Mouse (Mus musculus): ENCODE results near the gene Phldb1. TPM values are rescaled to one million over a fixed set of nuclear protein-coding genes. Genes with fewer than 3 reads are reported as not detected.

Gene Phldb1
- total RNA-seq, 4 experiments from 2014 or later: 20.0 to 33.0 (median 32.5) TPM

DNA sequence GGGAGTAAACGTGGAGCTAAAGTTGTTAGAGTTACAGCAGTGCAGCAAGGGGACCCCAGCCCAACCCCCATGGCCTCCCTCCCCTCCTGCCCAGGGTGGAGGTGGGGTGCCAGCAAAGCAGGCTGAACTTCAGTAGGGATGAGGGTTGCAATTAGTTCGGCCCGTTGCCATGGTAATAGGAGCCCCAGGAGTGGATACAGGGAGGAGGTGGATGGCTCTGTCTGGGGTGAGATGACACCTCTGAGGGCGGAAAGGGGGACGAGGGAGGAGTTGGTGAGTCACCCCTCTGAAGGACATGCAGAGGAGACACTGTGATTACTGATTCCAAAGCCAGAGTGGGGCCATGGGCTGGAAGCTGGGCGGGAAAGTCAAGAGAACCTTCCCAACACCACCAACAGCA is 26.1 kb downstream of the Phldb1 start:
- DNase-seq (ENCODE audit: low spot score in 2 of 2): no peak

DNA sequence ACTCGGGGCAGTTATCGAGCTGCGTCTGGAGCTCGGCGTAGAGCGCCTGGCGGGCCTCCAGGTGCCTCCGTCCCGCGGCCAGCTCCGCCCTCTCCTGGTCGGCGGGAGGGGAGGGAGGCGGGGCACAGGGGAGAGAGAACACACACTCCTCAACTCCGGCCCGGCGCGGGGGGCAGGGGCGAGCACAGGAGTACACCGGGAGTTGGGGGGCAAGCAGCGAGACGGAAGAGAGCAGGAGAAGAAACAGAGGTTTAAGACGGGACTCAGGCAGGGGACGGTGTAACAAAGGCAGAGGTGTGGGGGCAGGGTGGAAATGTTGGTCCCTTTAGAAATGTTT is 26.6 kb downstream of the Phldb1 start:
- peak; percentile 79 to 84 for DNase-seq (ENCODE audit: low spot score in 2 of 2)

DNA sequence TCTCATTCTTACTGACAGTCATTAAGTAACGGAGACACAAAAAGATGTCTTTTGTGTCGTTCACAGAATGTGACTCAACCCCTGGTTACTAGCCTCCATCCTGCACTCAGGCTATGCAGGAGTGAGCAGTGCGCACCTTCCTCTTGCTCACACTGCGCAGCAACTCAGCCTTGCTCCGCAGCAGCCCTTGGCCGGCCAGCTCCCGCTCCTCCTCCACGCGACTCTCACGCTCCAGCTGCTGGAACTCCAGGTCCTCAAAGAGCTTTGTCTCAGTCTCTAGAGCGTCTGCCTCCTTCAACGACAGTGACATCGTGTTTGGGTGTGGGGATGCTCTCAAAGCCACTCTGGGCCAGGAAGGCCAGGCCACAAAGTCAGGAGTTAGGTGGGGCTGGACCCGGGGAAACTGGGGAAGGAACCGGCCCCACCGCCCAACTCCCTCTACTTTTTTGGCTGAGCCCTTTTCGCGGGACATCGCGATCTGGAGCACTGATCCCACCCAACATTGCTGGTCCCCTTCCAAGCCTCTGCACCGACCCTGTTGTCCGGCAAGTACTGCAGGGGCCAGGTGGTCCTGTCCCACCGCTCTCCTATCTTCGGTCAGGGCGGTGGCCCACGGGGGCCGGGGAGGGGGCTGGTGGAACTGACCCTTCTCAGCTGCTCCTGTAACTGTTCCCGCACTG is 27.1 kb downstream of the Phldb1 start:
- DNase-seq (ENCODE audit: low spot score in 2 of 2): no peak

DNA sequence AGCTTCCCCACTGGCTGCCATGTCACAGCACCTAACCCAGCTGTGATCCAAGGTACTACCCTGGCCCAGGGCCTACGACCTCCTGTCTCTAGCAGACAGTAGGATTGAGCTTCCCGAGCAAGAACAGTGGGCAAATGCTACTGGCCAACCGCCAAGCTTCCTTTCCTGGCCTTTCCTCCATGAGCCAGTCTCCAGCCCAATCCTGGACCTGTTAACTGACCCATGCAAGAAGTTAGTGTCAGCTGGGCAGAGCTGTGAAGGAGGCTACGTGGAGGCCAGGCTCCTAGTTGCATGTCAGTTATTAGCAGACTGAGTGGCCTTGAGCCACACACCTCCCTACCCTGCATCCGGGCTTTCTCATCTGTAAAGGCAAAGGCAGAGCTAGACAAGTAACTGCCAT is 35.3 kb downstream of the Phldb1 start:
- no peak for DNase-seq (ENCODE audit: low spot score in 2 of 2)

DNA sequence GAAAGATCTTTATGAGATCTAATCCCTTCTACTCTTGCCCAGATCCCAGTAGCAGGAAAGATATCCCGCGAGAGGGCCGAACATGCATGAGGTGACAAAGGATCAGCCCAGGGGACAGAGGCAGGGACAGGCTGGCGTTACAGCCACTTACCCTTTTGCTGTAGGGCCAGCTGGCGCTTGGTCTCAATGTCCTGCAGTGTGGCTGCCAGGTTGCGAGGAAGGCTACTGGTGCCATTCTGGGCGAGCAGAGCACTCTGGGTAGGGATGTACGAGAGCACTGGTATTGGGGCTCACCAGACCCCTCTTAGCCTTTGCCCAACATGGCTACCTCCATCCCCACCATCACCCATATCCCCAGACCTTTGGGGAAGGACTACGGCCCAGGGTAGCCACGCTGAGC is 35.8 kb downstream of the Phldb1 start:
- DNase-seq (ENCODE audit: low spot score in 2 of 2): no peak

DNA sequence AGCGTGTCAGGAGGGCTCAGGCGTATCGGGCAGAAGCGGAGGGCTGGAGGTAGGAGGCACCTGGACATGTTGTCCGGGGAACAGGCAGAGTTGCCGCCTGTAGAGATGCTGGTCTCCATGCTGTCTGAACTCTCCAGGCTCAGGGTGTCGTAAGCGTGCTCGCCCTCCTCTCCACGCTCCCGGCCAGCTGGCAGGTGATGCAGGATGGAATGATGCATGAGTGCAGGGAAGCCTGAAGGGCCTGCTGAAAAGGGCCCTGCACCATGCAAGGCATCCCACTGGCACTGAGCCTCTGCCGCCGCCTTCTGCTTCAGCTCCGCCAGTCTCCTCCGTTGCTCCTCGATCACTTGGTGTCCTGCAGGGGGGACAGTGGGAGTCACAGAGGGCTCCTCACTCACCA is 37.1 kb downstream of the Phldb1 start:
- DNase-seq (ENCODE audit: low spot score in 2 of 2): no peak

DNA sequence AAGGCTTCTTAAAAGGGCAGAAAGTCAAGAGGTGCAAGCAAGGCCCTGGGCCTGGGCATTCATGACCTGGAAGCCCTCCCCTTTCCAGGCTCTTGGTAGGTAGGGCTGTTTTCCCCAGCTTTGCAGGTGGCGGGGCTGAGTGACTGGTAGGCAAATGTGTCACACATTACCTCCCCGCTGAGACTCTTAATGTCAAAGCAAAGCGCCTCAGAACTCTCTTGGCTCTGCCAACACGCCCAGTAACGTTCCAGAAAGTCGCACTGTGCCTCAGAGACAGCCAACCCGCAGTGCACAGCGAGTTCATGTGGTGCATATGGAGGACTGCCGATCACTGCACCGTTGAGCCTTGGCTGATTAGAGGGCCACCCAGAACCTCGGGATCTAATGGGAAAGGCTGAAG is 41.9 kb downstream of the Phldb1 start:
- no peak for DNase-seq (ENCODE audit: low spot score in 2 of 2)

DNA sequence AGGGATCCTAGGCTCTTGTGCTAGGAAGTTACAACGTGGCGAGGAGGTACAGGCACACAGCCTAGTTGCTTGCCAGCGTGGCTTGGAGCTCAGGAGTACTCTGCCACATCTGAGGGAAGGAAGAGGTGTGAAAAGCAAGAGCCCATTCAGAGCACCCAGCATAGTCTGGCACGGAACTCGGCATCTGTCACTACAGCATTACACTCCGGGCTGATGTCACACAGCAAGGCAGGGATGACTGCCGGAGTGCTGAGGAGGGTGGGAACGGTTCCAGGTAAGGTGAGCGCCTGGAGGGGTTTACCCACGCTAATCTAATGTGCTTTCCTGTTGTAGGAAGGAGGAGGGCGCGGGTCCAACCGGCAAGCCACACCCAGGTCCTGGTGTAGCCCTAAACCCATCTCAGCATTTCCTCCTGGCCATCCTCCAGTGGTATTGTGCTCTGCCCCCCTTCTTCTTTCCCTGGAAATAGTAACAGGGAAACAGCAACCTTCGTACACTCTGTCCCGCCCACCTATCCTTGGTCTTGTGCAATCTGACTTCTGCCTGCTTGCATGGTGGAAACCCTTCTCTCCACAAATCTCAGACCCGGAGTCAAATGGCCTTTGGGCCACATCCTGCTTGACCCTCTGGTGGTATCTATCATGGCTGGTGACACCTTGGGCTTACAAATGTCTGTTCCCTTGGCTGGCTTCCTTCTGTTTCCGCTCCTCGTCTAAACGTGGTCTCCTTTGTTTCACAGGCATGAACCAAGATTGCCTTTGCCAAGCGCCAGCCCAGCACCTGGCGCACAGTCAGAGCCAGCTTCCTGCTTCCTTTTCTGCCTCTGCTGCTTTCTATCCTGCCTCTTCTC is 43.1 kb downstream of the Phldb1 start:
- DNase-seq (ENCODE audit: low spot score in 2 of 2): peak; percentile 52 to 59

DNA sequence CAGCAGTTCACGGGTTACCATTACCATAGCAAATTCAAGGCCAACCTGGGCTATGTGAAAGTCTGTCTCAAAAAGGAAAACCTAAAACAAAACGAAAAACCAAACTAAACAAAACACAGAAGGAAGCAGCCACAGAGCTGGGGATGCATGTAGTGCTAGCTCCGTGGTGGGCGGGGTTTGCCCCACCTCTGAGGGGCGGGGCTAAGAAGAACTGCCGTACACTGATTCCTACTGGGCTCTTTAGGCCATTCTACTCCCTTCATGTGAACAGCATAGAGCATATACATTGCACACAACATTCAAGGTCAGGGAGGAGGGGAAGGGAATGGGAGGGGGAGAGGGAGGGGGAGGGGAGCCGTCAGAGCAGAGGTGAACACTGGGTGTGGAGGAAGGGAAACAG is 44.4 kb downstream of the Phldb1 start:
- DNase-seq (ENCODE audit: low spot score in 2 of 2): no peak

DNA sequence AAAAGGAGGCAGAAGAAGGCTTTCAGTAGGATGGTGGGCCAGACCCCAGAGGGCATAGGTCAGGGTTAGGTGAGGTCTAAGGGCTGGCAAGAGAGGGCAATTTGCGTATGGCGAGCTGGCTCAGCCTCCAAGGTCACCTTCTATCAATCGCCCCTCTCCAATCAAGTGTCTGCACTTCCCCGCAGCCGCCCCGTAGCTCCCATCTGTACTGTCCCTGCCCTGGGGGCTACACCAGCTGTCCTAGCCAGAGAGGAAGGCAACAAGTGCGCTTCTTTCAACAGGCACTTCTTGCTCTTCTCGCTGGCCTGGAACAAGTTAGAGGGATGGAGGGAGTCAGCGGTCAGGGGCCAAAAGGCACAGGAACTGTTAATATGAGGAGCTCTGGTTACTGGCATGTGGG is 47.0 kb downstream of the Phldb1 start:
- no peak for DNase-seq (ENCODE audit: low spot score in 2 of 2)

DNA sequence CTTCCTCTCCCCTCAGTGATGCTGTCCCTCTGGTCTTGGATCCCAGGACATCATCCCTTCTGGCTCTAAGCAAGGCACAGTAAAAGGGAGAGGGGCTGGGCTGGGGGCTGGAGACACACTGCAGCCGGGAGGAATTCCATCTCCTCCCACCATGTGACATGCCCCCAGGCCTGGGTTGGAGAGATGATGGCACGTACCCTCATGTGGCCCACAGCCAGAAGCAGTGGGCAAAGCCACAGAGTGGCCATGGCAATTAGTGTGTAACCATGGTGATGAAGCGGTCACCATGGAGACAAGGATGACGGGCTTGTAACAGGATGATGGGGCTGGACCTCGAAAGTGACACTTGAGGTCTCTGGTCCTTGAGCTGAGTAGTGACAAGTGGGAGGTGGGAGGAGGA is 48.4 kb downstream of the Phldb1 start:
- no peak for DNase-seq (ENCODE audit: low spot score in 2 of 2)

DNA sequence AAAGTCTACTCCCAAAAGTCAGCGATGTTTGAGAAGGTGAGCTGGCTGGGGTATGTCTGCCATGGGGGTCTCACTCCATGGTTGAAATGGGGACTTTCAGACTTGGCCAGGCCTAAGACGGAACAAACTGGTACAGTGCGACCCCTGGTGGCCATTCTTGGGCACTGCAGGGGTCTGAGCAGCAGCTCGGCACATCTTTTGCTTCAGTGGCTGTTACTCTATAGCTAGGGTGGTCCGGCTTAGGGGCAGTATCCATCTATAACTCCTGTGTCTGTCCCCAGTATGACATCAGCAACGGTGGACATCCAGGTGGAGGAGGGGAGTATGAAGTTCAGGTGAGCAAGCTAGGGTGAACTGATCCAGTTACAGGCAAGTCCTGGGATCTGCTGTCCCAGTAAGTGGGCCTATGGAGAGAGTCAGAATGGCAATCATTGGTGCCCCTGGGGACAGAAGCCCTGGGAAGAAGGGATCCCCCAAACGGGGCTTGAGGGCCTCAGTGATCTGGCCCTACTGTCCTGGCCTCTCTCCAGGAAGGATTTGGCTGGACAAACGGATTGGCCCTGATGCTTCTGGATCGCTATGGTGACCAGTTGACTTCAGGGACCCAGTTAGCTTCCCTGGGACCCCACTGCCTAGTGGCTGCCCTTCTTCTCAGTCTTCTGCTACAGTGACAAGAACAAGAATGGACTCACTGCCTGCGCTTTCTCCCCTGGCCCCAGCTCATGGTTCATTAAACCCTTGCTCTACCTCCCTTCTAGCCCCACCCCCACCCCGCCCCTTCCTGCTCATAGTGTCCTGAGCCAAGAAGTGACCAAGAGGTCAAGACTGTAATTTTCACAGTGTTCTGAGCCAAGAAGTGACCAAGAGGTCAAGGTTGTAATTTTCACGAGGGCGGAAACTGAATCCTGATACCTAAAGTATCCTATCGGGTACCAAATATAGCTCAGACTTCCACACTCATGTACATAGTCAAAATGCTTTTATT is 49.4 kb downstream of the Phldb1 start:
- peak; percentile 44 to 56 for DNase-seq (ENCODE audit: low spot score in 2 of 2)

DNA sequence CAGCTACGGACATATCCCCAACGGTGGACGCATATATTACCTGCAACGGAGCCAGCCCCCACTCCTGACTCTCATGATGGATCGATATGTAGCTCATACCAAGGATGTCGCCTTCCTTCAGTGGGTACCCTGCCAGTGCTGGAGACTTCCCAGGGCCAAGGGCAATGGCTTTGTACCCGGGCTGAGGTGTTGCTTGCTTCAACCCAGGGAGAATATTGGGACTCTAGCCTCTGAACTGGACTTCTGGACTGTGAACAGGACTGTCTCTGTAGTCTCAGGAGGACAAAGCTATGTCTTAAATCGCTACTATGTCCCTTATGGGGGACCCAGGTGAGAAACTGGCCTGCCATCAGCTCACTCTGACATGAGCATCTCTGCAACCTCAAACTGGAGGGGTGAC is 52.0 kb downstream of the Phldb1 start:
- no peak for DNase-seq (ENCODE audit: low spot score in 2 of 2)

DNA sequence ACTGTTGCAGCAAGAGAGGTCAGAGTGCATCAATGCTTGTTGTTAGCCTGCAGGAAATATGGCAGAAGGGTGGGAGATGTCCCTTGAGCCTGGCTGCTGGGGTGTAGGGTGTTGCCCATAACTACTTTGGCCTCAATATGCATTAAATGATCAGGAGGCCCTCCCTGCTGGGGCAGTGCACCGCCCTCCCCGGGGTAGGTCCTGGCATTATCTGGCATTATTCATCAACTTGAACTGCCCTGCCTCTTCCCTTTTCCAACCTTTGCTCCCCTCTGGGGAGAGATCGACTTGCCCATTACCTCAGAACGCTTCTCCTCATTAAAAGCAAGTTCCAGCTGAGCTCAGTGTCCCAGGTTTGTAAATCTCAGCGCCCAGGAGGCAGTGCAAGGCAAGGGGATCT is 55.4 kb downstream of the Phldb1 start:
- DNase-seq (ENCODE audit: low spot score in 2 of 2): no peak

DNA sequence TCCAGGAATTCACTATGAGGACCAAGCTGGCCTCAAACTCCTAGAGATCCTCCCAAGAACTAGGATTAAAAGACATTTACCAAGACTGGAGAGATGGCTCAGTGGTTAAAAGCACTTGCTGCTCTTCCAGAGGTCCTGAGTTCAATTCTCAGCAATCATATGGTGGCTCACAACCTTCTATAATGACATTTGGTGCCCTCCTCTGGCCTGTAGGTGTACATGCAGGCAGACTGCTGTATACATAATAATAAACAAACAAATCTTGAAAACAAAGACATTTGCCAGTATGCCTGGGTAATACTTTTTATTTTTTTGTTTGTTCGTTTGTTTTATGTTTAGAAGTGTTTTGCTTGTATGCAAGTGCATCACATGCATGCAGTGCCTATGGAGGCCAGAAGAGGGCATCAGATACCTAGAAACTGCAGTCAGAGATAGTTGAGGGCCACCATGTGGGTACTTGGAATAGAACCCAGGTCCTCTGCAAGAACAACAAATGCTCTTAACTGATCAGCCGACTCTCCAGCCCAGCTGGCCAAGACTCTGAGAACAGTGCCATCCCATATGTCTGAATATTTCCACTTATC is 56.6 kb downstream of the Phldb1 start:
- no peak for DNase-seq (ENCODE audit: low spot score in 2 of 2)

DNA sequence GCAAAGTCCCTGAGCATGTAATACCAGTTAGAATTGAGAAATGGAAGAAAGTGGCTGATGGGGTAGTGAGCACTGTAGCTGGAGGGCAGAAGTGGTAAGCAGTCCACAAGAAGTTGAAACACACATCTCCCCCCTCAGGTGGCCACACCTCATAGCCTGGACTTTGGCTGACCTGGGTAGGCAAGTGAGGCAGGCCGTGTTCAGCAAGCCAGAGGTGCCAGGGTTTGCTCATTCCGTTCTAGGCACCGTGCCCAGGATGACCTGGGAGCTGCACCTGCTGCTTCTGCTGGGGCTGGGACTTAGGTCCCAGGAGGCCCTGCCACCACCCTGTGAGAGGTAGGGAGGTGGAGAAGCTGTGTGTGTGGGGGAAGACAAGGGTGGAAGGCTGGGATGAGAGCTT is 62.0 kb downstream of the Phldb1 start, which contains the start of gene Treh:
Gene Treh (plus strand): TSS at position 229 of the 400 bp plus-strand sequence.
- peak in 1 of 2 experiments; percentile 40 for DNase-seq (ENCODE audit: low spot score in 2 of 2)

DNA sequence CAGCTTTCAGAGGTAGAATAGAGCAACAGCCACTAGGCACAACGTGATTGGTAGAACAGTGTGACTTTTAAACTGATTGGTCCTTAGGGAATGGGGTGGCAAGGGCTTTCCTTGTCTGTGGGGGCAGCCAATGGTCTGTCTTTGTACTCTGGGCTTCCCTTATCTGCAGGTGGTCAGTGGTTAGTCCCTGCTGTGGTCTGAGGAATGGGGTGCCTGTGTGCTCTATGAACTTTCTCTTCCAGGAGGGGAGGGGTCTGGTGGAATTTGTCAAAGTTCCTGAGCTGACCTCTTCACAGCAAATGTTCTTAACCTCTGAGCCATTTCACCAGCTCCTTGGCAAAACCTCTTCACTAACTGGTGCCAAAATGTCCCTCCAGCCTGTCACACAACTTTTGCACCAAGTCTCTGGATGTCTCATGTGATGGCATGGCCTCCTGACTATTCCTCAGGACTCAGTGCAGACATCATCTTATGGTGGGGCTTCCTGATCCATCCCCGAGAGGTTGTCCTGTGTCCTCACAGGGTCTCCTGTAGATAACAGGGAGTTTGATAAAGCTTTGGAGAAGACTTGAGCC is 62.6 kb downstream of the Phldb1 start:
- no peak for DNase-seq (ENCODE audit: low spot score in 2 of 2)

DNA sequence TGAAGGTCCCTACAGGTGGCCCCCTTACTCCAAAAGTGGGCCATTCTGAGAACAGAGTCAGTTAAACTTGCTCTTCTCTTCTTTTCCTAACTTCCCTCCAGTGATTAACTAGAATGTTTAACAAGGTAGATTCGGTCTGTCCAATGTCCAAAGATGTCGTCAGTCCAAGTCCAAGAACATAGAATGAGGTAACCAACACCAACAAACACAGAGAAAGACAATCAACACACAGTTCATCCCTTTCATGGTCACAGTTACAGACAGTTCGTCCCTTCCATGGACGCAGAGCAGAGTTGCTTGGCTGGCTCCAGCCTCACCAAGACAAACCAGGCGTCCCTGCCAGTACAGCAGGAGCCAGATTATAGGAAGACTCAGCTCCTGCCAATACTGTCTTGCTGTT is 63.6 kb downstream of the Phldb1 start:
- DNase-seq (ENCODE audit: low spot score in 2 of 2): no peak

DNA sequence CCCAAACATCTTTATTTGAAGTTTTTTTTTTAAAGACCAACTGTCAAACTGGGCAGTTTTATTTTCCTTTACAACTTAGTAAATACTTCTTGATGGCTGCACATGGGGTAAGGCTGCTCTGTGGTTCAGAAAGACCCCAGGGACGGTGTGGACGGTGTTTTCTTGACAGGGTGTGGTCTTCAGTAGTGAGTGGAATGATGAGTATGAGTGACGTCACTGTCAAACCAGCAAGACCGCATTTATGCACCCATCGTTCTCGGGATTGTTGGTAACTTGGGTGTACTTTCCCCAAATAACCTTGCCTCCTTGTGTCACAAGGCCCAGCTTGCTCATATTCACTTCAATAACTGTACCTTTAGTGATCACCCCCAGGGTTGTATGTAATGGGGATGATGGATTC is 71.3 kb downstream of the Phldb1 start:
- DNase-seq (ENCODE audit: low spot score in 2 of 2): no peak

DNA sequence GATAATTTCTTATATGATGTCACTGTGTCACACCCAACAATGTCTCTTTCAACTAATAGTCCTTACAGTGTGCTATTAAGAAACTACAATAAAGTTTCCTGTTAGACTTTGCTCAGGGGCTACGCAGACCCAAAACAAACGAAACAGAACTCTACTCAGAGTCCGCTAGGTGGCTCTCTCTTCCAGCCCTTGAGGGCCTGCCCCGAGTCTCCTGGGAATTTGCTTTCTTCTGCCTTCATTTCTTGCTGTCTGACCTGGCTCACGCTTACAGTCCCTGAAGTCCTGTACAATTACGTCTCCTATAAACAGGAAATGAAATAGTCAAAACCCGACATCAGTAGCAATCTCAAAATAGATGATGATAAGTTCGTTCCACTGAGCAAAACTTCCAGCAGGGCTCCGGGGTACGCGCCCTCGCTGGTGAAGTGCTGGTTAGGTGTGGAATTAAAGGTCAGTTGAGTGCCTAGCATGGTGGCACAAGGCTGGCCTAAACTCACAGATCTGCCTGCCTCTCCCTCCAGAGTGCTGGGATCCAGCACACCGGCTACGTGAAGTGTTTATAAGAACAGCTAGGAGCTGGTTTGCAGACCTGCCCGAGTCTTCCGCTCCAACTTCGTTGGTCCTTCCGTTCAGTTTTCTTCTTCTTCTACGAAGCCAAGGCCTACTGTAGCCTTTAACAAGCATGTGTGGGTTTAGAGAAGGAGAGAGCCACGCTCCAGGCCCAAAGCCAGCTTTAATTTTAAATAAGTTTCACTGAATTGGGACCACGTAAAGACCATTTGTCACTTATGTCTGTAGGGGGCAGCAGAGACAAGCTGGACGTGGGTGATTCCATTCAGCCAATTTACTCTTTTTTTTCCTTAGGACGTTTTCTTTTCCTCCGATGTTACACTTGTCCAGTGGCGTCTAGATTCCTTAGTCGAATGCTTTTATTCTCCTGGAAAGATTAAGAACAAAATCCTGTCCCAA is 79.6 kb downstream of the Phldb1 start:
- peak; percentile 44 to 52 for DNase-seq (ENCODE audit: low spot score in 2 of 2)

Measured in gastrocnemius, adult 8-10 months (tissue).